8 mouse cellular contexts compared by ENCODE assay signal in the genomic region with DNA sequence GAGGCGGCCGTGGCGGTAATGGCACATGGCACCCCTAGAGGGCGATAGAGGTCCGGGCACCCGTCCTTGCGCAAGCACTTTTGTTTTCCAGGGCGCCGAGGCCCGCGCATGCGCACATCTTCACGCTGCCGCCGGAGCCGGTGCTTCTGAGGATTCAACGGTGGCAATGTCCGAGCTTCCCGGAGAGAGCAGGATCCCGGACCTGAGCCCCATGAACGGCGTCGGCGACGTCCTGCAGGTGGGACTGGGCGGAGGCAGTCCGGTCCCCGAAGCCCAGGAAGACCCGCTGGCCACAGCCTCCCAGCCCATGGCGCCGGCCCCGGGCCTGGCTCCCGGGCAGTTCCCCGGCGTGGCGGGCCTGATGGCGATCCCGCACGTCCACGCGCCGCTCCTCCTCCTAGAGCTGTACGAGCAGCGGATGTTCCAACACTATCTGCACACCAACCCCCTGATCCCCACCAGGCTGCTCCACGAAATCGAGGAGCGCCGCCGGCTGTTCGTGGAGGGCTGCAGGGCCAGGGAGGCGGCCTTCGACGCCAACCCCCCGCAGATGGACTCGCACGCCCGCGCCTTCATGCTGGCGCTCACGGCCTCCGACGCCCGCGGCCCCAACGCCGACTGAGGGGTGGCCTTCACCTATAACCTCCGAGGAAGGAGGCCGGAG. TPM values are rescaled to one million over a fixed set of nuclear protein-coding genes. Genes with fewer than 3 reads are reported as not detected.
DNase-seq lines count a peak whose midpoint lies in the region; ATAC-seq and TF ChIP-seq lines count a peak whose summit lies in the region.

A gene (plus strand): TSS at position 125 of the 664 bp plus-strand sequence.

- H3K4me3 ChIP-seq in bone marrow, adult 2 months (replicated peaks; ENCODE audit: control insufficient read depth, low read depth, low read length): peak within 1 kb of the TSS; percentile 91
- H3K4me3 ChIP-seq in embryonic facial prominence, embryonic 14.5 days (ENCODE audit: low read depth, low read length): peak within 1 kb of the TSS; percentile 73
- H3K4me3 ChIP-seq in heart, adult 2 months: peak within 1 kb of the TSS; percentile 82
- H3K4me3 ChIP-seq in kidney, adult 2 months (ENCODE audit: insufficient read depth, low read depth, low read length): peak within 1 kb of the TSS; percentile 98
- H3K4me3 ChIP-seq in limb, embryonic 11.5 days (ENCODE audit: low read depth, low read length): peak within 1 kb of the TSS; percentile 61
- peak within 1 kb of the TSS; percentile 62 for H3K4me3 ChIP-seq in midbrain, embryonic 14.5 days (replicated peaks; ENCODE audit: low read depth, low read length)

- DNase-seq in 416B (ENCODE audit: low read depth): peak; percentile 92
- peak; percentile 94 for DNase-seq in embryonic facial prominence, embryonic 14.5 days (ENCODE audit: low spot score)
- peak; percentile 95 to 96 for DNase-seq in heart, adult 2 months
- peak; percentile 97 for DNase-seq in kidney, adult 2 months
- peak; percentile 98 for DNase-seq in limb, embryonic 11.5 days (ENCODE audit: low spot score)
- DNase-seq in midbrain, embryonic 14.5 days: peak; percentile 98
- peak; percentile 84 for DNase-seq in spleen, adult 12 weeks (ENCODE audit: low spot score)

- no peaks in the 10 kb centered on the region for H3K4me1 ChIP-seq in bone marrow, adult 2 months (ENCODE audit: control insufficient read depth, insufficient read depth, low read length)
- peaks cover 7% of the 10 kb centered on the region; the same call in 1 of the 2 replicates for H3K4me1 ChIP-seq in embryonic facial prominence, embryonic 14.5 days (ENCODE audit: control insufficient read depth, insufficient read depth, low read length)
- H3K4me1 ChIP-seq in heart, adult 2 months (ENCODE audit: control insufficient read depth, insufficient read depth, low read length): peaks cover 2% of the 10 kb centered on the region
- peaks cover 5% of the 10 kb centered on the region; the same call in 1 of the 2 replicates for H3K4me1 ChIP-seq in kidney, adult 2 months (ENCODE audit: control insufficient read depth, insufficient read depth, low read length)
- no peaks in the 10 kb centered on the region for H3K4me1 ChIP-seq in limb, embryonic 11.5 days (ENCODE audit: control insufficient read depth, insufficient read depth, low read length)
- H3K4me1 ChIP-seq in midbrain, embryonic 14.5 days (ENCODE audit: control insufficient read depth, insufficient read depth, low read length): peaks cover 19% of the 10 kb centered on the region

- peak within 1 kb of the TSS; percentile 93 for H3K9ac ChIP-seq in embryonic facial prominence, embryonic 14.5 days (ENCODE audit: low read depth, low read length)
- H3K9ac ChIP-seq in heart, adult 2 months (ENCODE audit: low read depth, low read length): peak within 1 kb of the TSS; percentile 95
- peak within 1 kb of the TSS; percentile 91 for H3K9ac ChIP-seq in limb, embryonic 11.5 days (ENCODE audit: low read length)
- peak within 1 kb of the TSS; percentile 95 for H3K9ac ChIP-seq in midbrain, embryonic 14.5 days (replicated peaks; ENCODE audit: low read length)

- H3K27me3 ChIP-seq in embryonic facial prominence, embryonic 14.5 days (replicated peaks; ENCODE audit: control insufficient read depth, insufficient read depth, low read length): no peaks in the 10 kb centered on the region
- H3K27me3 ChIP-seq in heart, adult 2 months (ENCODE audit: control insufficient read depth, insufficient read depth, low read length): no peaks in the 10 kb centered on the region
- H3K27me3 ChIP-seq in kidney, adult 2 months (replicated peaks; ENCODE audit: control insufficient read depth, insufficient read depth, low read length): no peaks in the 10 kb centered on the region
- no peaks in the 10 kb centered on the region for H3K27me3 ChIP-seq in limb, embryonic 11.5 days (ENCODE audit: control insufficient read depth, insufficient read depth, low read length)
- H3K27me3 ChIP-seq in midbrain, embryonic 14.5 days (ENCODE audit: control insufficient read depth, insufficient read depth, low read length): no peaks in the 10 kb centered on the region

- H3K27ac ChIP-seq in bone marrow, adult 2 months (ENCODE audit: control insufficient read depth, insufficient read depth, low read depth, low read length, poor library complexity): peak within 1 kb of the TSS; percentile 68; the same call in 1 of the 2 replicates
- peak within 1 kb of the TSS; percentile 76; the same call in 1 of the 2 replicates for H3K27ac ChIP-seq in embryonic facial prominence, embryonic 14.5 days (replicated peaks; ENCODE audit: low read depth, low read length)
- peak within 1 kb of the TSS; percentile 85 for H3K27ac ChIP-seq in heart, adult 2 months
- peak within 1 kb of the TSS; percentile 91 for H3K27ac ChIP-seq in kidney, adult 2 months (ENCODE audit: insufficient read depth, low read depth, low read length)
- H3K27ac ChIP-seq in limb, embryonic 11.5 days (replicated peaks; ENCODE audit: low read depth, low read length): no peak within 1 kb of the TSS
- peak within 1 kb of the TSS; percentile 90 for H3K27ac ChIP-seq in midbrain, embryonic 14.5 days (replicated peaks; ENCODE audit: low read depth, low read length)

- peak; percentile 83 for TF ChIP-seq CTCF in bone marrow, adult 2 months (IDR thresholded peaks at IDR 0.05; ENCODE audit: control insufficient read depth, insufficient read depth, low read length)
- TF ChIP-seq CTCF in heart, adult 2 months (IDR thresholded peaks at IDR 0.05): peak; percentile 98
- peak; percentile 80 for TF ChIP-seq CTCF in kidney, adult 2 months (conservative IDR thresholded peaks at IDR 0.05; ENCODE audit: insufficient read depth, insufficient read length, low read depth, low read length)

- peak; percentile 61; the same call in 1 of the 2 replicates for TF ChIP-seq POLR2A in bone marrow, adult 2 months (IDR thresholded peaks at IDR 0.05; ENCODE audit: borderline replicate concordance, control insufficient read depth, low read depth, low read length)
- peak; percentile 71 for TF ChIP-seq POLR2A in heart, adult 2 months (IDR thresholded peaks at IDR 0.05; ENCODE audit: insufficient read depth, low read depth, low read length)
- TF ChIP-seq POLR2A in kidney, adult 2 months (IDR thresholded peaks at IDR 0.05; ENCODE audit: low read depth, low read length): no peak

- peak; percentile 80 for ATAC-seq in embryonic facial prominence, embryonic 14.5 days (ENCODE audit: low read depth)
- ATAC-seq in limb, embryonic 11.5 days (ENCODE audit: insufficient number of reproducible peaks, low FRiP score, low TSS enrichment, low read depth): peak; percentile 63; the same call in 1 of the 2 replicates
- peak; percentile 77 for ATAC-seq in midbrain, embryonic 14.5 days (ENCODE audit: low FRiP score, low TSS enrichment)

- no peaks in the 10 kb centered on the region for H3K9me3 ChIP-seq in embryonic facial prominence, embryonic 14.5 days (ENCODE audit: control insufficient read depth, low read length)
- no peaks in the 10 kb centered on the region for H3K9me3 ChIP-seq in limb, embryonic 11.5 days (ENCODE audit: control insufficient read depth, low read length)
- H3K9me3 ChIP-seq in midbrain, embryonic 14.5 days (ENCODE audit: control insufficient read depth, low read length): no peaks in the 10 kb centered on the region

- peaks cover 11% of the 10 kb centered on the region; the same call in 1 of the 2 replicates for H3K36me3 ChIP-seq in embryonic facial prominence, embryonic 14.5 days (ENCODE audit: control insufficient read depth, insufficient read depth, low read length)
- no peaks in the 10 kb centered on the region for H3K36me3 ChIP-seq in heart, adult 2 months (ENCODE audit: control insufficient read depth, insufficient read depth, low read length)
- no peaks in the 10 kb centered on the region for H3K36me3 ChIP-seq in kidney, adult 2 months (ENCODE audit: control insufficient read depth, insufficient read depth, low read length)
- H3K36me3 ChIP-seq in limb, embryonic 11.5 days (ENCODE audit: control insufficient read depth, insufficient read depth, low read length): no peaks in the 10 kb centered on the region
- peaks cover 8% of the 10 kb centered on the region for H3K36me3 ChIP-seq in midbrain, embryonic 14.5 days (ENCODE audit: control insufficient read depth, insufficient read depth, low read length)

- H3K4me2 ChIP-seq in embryonic facial prominence, embryonic 14.5 days (ENCODE audit: low read depth, low read length): peak within 1 kb of the TSS; percentile 87
- peak within 1 kb of the TSS; percentile 84 for H3K4me2 ChIP-seq in limb, embryonic 11.5 days (ENCODE audit: low read depth, severe bottlenecking)
- H3K4me2 ChIP-seq in midbrain, embryonic 14.5 days (ENCODE audit: low read length): peak within 1 kb of the TSS; percentile 76

- intact Hi-C loops in heart, adult 2 months (cut with DNase I): loop anchor here (2.0 to 5.0 kb wide), 3 partner anchors 35 to 110 kb away; a partner anchor contains a TSS

- WGBS in bone marrow, adult 2 months: 4% methylated on average over 68 of the region's 68 CpGs
- 4% methylated on average over 36 of the region's 68 CpGs for WGBS in embryonic facial prominence, embryonic 14.5 days
- 2% methylated on average over 68 of the region's 68 CpGs for WGBS in heart, adult 2 months
- WGBS in kidney, adult 2 months: 2% methylated on average over 68 of the region's 68 CpGs
- WGBS in limb, embryonic 11.5 days: 3% methylated on average over 68 of the region's 68 CpGs
- 2% methylated on average over 68 of the region's 68 CpGs for WGBS in midbrain, embryonic 14.5 days

- TF ChIP-seq EP300 in heart, adult 2 months (IDR thresholded peaks at IDR 0.05; ENCODE audit: insufficient read depth, low read depth, low read length): peak; percentile 45; the same call in 1 of the 2 replicates

- no peaks in the 10 kb centered on the region; the same call in 1 of the 2 replicates for H3K79me2 ChIP-seq in heart, adult 2 months (replicated peaks; ENCODE audit: control insufficient read depth, insufficient read depth, low read length)

RNA-seq across cellular contexts. Expression of the gene that starts here (rescaled TPM):
- polyA plus RNA-seq in bone marrow, adult 2 months (2011; ENCODE audit: insufficient read depth, insufficient read length, low replicate concordance, missing spikeins): 1.5 and 2.3 TPM in 2 replicates
- 13.4 TPM in 2 replicates for polyA plus RNA-seq in embryonic facial prominence, embryonic 14.5 days (2014; fragmentation: Nextera tagmentation; extraction: Ambion mirVana)
- 10 to 100 TPM; 11.2 to 13.0 TPM for total RNA-seq in heart, adult 2 months (2021)
- 6.7 and 7.2 TPM in 2 replicates for polyA plus RNA-seq in heart, adult 2 months (2012; rRNA removed)
- polyA plus RNA-seq in kidney, adult 2 months (2012; rRNA removed): 7.7 and 10.2 TPM in 2 replicates
- polyA plus RNA-seq in limb, embryonic 11.5 days (2014; fragmentation: Nextera tagmentation; extraction: Ambion mirVana): 11.4 TPM in 2 replicates
- polyA plus RNA-seq in midbrain, embryonic 14.5 days (2014; fragmentation: Nextera tagmentation; extraction: Ambion mirVana): 40.2 TPM in 2 replicates
